Mouse (Mus musculus) intestine, embryonic 15.5 days (tissue): ENCODE data around the gene Gm49395. TPM values are rescaled to one million over a fixed set of nuclear protein-coding genes. Genes with fewer than 3 reads are reported as not detected.

Experiments
- ATAC-seq: fragments of 200-750 bp; cut with Nextera tagmentation; 2 replicates; pipeline ENCODE4 v1.8.0; 2017; ENCODE audit warnings: moderate TSS enrichment, moderate library complexity
- H3K27ac ChIP-seq: fragments of 300-500 bp; sonication (generic); 2 replicates; pipeline ENCODE4 v1.5.1; 2015; ENCODE audit warnings: mild to moderate bottlenecking, inconsistent platforms
- H3K27me3 ChIP-seq: fragments of 300-500 bp; sonication (generic); replicated peaks from 2 replicates; pipeline ENCODE4 v1.6.1; 2015; ENCODE audit warnings: inconsistent platforms
- H3K36me3 ChIP-seq: fragments of 300-500 bp; sonication (generic); 2 replicates; pipeline ENCODE4 v1.6.1; 2015; ENCODE audit warnings: inconsistent platforms
- H3K4me1 ChIP-seq: fragments of 300-500 bp; sonication (generic); replicated peaks from 2 replicates; pipeline ENCODE4 v1.6.1; 2015; ENCODE audit warnings: inconsistent platforms
- H3K4me2 ChIP-seq: fragments of 300-500 bp; sonication (generic); replicated peaks from 2 replicates; pipeline ENCODE4 v1.6.1; 2015; ENCODE audit warnings: mild to moderate bottlenecking, inconsistent platforms
- H3K4me3 ChIP-seq: fragments of 300-500 bp; sonication (generic); replicated peaks from 2 replicates; pipeline ENCODE4 v1.5.1; 2015; ENCODE audit warnings: inconsistent platforms
- H3K9ac ChIP-seq: fragments of 300-500 bp; sonication (generic); 2 replicates; pipeline ENCODE4 v1.6.1; 2015; ENCODE audit warnings: inconsistent platforms
- H3K9me3 ChIP-seq: fragments of 300-500 bp; sonication (generic); 2 replicates; pipeline ENCODE4 v1.6.1; 2016; ENCODE audit warnings: inconsistent platforms
- WGBS: fragments of 180-500 bp; shearing (Covaris S2); methylation state at CpG from one replicate; pipeline ENCODE4 v1.1.7; 2015; 5-methylcytosine and 5-hydroxymethylcytosine counted together
- polyA plus RNA-seq: library from polyadenylated mRNA; unstranded; fragments of >200 nt; fragmentation: Nextera tagmentation; extraction: Ambion mirVana; gene quantifications from 2 replicates; pipeline ENCODE4 v1.2.1, GENCODE M21; 2015

Gene Gm49395
- 5.4 TPM in 2 replicates for polyA plus RNA-seq

DNA sequence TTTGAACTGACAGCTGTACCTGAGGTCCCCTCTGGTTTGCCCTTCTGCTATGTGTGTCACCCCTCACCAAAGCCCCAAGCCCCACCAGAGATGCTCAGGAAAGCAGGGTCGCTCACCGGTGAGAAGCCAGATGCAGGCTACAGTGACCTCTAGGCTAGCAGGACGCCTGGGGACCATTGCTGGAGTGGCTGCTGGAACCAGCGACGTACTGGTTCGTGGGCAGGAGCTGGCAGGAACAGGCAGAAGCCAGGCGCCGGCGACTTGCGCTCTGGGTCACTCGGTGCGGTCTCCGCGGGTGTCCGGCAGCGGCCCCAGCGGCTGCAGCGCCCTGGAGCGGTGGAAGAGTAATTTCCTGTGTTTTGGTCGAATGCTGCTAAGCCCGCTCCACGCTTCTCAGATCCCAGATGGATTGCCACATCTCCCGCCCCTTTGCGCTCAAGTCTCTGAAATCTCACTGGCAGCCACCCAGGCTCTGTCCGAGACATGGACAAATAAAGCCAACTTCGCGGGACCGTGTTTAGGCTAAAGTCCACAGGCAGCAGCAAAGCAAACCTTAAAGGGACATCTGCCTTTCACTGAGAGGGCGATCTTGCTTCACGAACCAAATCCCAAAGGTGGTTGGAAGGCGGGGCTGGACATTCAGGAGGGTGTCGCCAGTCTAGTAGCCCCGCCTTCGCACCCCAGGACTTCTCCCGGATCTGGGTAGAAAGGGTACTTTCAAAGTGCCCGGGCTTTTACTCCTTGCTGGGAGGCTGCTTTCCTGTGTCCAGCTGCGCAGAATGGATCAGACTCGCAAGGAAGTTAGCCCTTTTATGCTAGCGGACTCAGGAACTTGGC lies at the start of gene Gm49395, which contains the start of gene Itga1:
TSS of gene Gm49395 (minus strand) at position 567 of the 837 bp plus-strand sequence.
TSS of gene Itga1 (minus strand) at position 610 of the 837 bp plus-strand sequence.
- ATAC-seq, result peak; percentile 95
- Histone ChIP-seq H3K4me3 (peak within 1 kb of the TSS; percentile 56), H3K9me3 (no peaks in the 10 kb centered on the region), H3K27me3 (no peaks in the 10 kb centered on the region), H3K27ac (peak within 1 kb of the TSS; percentile 84), H3K36me3 (no peaks in the 10 kb centered on the region), H3K9ac (peak within 1 kb of the TSS; percentile 63), H3K4me1 (0 out of 2 replicates have a peak, but pooled peaks cover 3% of the 10 kb centered on the region), H3K4me2 (peak within 1 kb of the TSS; percentile 86)
- under 1% methylated on average over 39 of the region's 39 CpGs for WGBS

DNA sequence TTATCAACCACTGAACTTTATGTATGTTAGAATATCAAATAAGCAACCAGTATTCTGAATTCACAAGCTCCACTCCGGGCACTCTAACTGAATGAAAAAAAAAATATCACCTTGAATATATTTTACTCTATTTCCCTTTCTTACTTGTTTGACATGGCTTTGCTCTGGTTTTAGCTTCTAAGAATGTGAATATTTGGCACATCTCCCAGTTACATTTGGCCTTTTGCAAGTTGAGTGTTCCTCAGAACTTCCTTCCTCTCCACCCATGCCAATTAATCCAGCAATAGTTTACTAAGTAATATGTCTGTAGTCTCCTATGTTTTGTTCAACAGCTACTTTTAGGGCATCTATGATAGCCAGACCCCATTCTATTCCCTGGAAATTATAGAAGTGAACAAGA lies 48.9 kb upstream of the Gm49395 start:
- no peak overlapping the region for H3K4me3 ChIP-seq
- WGBS, result 85% methylated on average over 1 of the region's 1 CpGs
- no peak overlapping the region for H3K9ac ChIP-seq
- H3K9me3 ChIP-seq, result no peaks in the 10 kb centered on the region
- H3K36me3 ChIP-seq, result no peaks in the 10 kb centered on the region
- H3K4me2 ChIP-seq, result no peak overlapping the region
- no peaks in the 10 kb centered on the region for H3K4me1 ChIP-seq
- no peak overlapping the region for H3K27ac ChIP-seq
- H3K27me3 ChIP-seq, result no peaks in the 10 kb centered on the region
- ATAC-seq, result no peak

GRCm38 (mm10) chr13:115149849-115150248 lies 48.1 kb upstream of the Gm49395 start:
- Histone ChIP-seq H3K36me3 (no peaks in the 10 kb centered on the region), H3K4me2 (no peak overlapping the region), H3K27me3 (no peaks in the 10 kb centered on the region), H3K27ac (no peak overlapping the region), H3K4me3 (no peak overlapping the region), H3K9ac (no peak overlapping the region), H3K4me1 (no peaks in the 10 kb centered on the region), H3K9me3 (no peaks in the 10 kb centered on the region)
- 85% methylated on average over 6 of the region's 6 CpGs for WGBS
- ATAC-seq, result no peak

GRCm38 (mm10) chr13:115143575-115143974 lies 41.9 kb upstream of the Gm49395 start:
- Histone ChIP-seq H3K4me2 (no peak overlapping the region), H3K27me3 (no peaks in the 10 kb centered on the region), H3K27ac (no peak overlapping the region), H3K9me3 (no peaks in the 10 kb centered on the region), H3K36me3 (no peaks in the 10 kb centered on the region), H3K4me3 (no peak overlapping the region), H3K9ac (no peak overlapping the region), H3K4me1 (no peaks in the 10 kb centered on the region)
- ATAC-seq, result no peak
- 90% methylated on average over 2 of the region's 2 CpGs for WGBS

DNA sequence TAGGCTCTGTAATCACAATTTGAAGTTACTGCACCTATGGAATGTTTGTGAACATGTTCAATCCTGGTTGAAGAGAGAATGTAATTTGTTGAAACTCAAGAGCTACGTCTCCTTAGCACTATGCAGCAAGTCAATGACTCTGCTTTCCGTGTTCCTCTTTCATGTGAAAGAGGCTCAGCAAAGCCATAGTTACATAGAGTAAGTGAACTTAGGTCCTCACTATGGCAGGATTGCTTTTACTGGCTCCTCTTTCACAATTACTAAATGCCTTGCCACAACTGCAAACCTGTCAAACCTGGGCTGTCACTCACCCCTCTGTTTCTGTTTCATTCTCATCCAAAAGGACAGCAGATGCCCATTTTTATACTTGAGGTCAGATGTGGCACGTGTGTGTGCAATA lies 40.3 kb upstream of the Gm49395 start:
- Histone ChIP-seq H3K9me3 (no peaks in the 10 kb centered on the region), H3K27me3 (no peaks in the 10 kb centered on the region), H3K27ac (no peak overlapping the region), H3K9ac (no peak overlapping the region), H3K4me2 (no peak overlapping the region), H3K36me3 (no peaks in the 10 kb centered on the region), H3K4me3 (no peak overlapping the region), H3K4me1 (no peaks in the 10 kb centered on the region)
- ATAC-seq, result no peak
- WGBS, result 79% methylated on average over 3 of the region's 3 CpGs

GRCm38 (mm10) chr13:115138513-115138912 lies 36.8 kb upstream of the Gm49395 start:
- no peak for ATAC-seq
- H3K4me1 ChIP-seq, result no peaks in the 10 kb centered on the region
- no peak overlapping the region for H3K9ac ChIP-seq
- no peaks in the 10 kb centered on the region for H3K9me3 ChIP-seq
- H3K27ac ChIP-seq, result no peak overlapping the region
- no peaks in the 10 kb centered on the region for H3K27me3 ChIP-seq
- H3K36me3 ChIP-seq, result no peaks in the 10 kb centered on the region
- H3K4me3 ChIP-seq, result no peak overlapping the region
- WGBS, result 93% methylated on average over 7 of the region's 7 CpGs
- H3K4me2 ChIP-seq, result no peak overlapping the region

- Histone ChIP-seq H3K4me2 (no peak overlapping the region), H3K9ac (no peak overlapping the region), H3K27ac (no peak overlapping the region), H3K27me3 (no peaks in the 10 kb centered on the region), H3K36me3 (no peaks in the 10 kb centered on the region), H3K9me3 (no peaks in the 10 kb centered on the region), H3K4me3 (no peak overlapping the region), H3K4me1 (no peaks in the 10 kb centered on the region)
- no peak for ATAC-seq
- WGBS, result 65% methylated on average over 3 of the region's 3 CpGs
Observed at GRCm38 (mm10) chr13:115136761-115137160, 35.0 kb upstream of the Gm49395 start.

- no peak overlapping the region for H3K27ac ChIP-seq
- H3K4me3 ChIP-seq, result no peak overlapping the region
- no peaks in the 10 kb centered on the region for H3K27me3 ChIP-seq
- H3K9me3 ChIP-seq, result no peaks in the 10 kb centered on the region
- H3K36me3 ChIP-seq, result no peaks in the 10 kb centered on the region
- no peak for ATAC-seq
- no peak overlapping the region for H3K9ac ChIP-seq
- 24% methylated on average over 5 of the region's 5 CpGs for WGBS
- H3K4me2 ChIP-seq, result no peak overlapping the region
- H3K4me1 ChIP-seq, result no peaks in the 10 kb centered on the region
Observed at GRCm38 (mm10) chr13:115132435-115132834, 30.7 kb upstream of the Gm49395 start.

DNA sequence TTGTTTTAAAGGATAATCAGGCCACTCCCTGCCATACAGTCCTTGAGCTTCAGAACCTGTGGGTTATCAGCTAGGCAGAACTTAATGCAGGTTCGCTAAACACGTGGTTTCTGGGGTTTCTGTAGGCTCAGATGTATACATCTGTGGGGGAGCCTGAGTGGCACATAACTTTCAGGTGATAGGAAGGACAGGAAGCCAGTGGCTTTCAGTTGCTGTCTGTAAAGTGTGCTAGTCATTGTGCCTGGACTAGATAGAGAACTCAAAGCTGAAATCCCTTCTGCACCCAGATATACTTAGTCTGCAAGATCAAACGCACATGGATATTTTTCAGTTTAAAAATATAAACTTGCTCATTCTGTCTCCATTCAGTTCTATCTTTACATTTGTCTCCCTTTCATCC lies 29.7 kb upstream of the Gm49395 start:
- no peaks in the 10 kb centered on the region for H3K4me1 ChIP-seq
- no peaks in the 10 kb centered on the region for H3K36me3 ChIP-seq
- H3K27me3 ChIP-seq, result no peaks in the 10 kb centered on the region
- no peak overlapping the region for H3K9ac ChIP-seq
- H3K4me2 ChIP-seq, result no peak overlapping the region
- ATAC-seq, result no peak
- no peak overlapping the region for H3K27ac ChIP-seq
- no peak overlapping the region for H3K4me3 ChIP-seq
- no peaks in the 10 kb centered on the region for H3K9me3 ChIP-seq
- 61% methylated on average over 3 of the region's 3 CpGs for WGBS

DNA sequence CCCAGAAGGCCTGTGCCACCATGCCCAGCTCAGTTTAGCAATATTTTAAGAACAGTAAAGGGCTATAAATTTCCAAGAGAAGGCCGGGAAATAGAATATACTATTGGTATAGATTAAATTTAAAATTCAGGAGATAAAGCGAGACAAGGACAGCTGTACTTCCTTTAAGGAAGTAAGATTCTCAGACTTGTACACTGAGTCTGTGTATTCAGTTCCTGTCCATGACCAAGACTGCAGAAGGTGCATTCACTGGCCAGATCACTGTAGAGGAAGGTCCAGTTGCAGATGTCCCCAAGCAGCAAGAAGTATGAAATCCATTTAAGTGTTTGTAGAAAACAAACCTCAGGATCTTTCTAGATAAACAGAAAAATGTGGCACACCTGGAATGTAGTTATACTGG lies 28.3 kb upstream of the Gm49395 start:
- Histone ChIP-seq H3K4me2 (no peak overlapping the region), H3K4me1 (no peaks in the 10 kb centered on the region), H3K9ac (no peak overlapping the region), H3K36me3 (no peaks in the 10 kb centered on the region), H3K4me3 (no peak overlapping the region), H3K9me3 (no peaks in the 10 kb centered on the region), H3K27me3 (no peaks in the 10 kb centered on the region), H3K27ac (no peak overlapping the region)
- 83% methylated on average over 2 of the region's 2 CpGs for WGBS
- ATAC-seq, result no peak

GRCm38 (mm10) chr13:115127826-115128225 lies 26.1 kb upstream of the Gm49395 start:
- H3K36me3 ChIP-seq, result no peaks in the 10 kb centered on the region
- no peak for ATAC-seq
- WGBS, result 85% methylated on average over 1 of the region's 1 CpGs
- H3K9ac ChIP-seq, result no peak overlapping the region
- no peak overlapping the region for H3K4me3 ChIP-seq
- no peaks in the 10 kb centered on the region for H3K4me1 ChIP-seq
- no peak overlapping the region for H3K27ac ChIP-seq
- no peaks in the 10 kb centered on the region for H3K9me3 ChIP-seq
- H3K4me2 ChIP-seq, result no peak overlapping the region
- no peaks in the 10 kb centered on the region for H3K27me3 ChIP-seq

- Histone ChIP-seq H3K4me2 (no peak overlapping the region), H3K9me3 (no peaks in the 10 kb centered on the region), H3K27me3 (no peaks in the 10 kb centered on the region), H3K36me3 (no peaks in the 10 kb centered on the region), H3K9ac (no peak overlapping the region), H3K4me1 (no peaks in the 10 kb centered on the region), H3K27ac (no peak overlapping the region), H3K4me3 (no peak overlapping the region)
- 95% methylated on average over 2 of the region's 2 CpGs for WGBS
- ATAC-seq, result no peak
Observed at GRCm38 (mm10) chr13:115126534-115126933, 24.8 kb upstream of the Gm49395 start.

DNA sequence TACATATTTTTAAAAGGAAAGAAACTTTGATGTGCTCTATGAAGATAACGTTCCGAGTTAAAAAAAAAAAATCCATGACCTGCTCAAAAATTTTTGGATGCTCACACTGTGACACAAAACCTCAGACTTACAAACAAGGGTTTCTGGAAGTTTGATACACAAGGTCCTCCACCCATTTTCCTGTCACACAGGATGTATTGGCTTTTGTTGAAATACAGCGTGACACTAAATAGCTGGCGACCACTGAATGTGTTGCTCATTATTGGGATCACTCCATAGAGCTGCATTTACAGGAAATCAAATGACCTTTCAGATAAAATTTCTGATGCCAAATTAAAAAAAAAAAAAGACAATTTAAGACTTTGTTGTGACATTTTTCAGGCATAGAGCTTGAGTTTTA lies 23.4 kb upstream of the Gm49395 start:
- no peak overlapping the region for H3K27ac ChIP-seq
- ATAC-seq, result no peak
- no peaks in the 10 kb centered on the region for H3K27me3 ChIP-seq
- no peak overlapping the region for H3K9ac ChIP-seq
- H3K4me2 ChIP-seq, result no peak overlapping the region
- H3K36me3 ChIP-seq, result no peaks in the 10 kb centered on the region
- no peaks in the 10 kb centered on the region for H3K9me3 ChIP-seq
- WGBS, result 87% methylated on average over 4 of the region's 4 CpGs
- no peak overlapping the region for H3K4me3 ChIP-seq
- H3K4me1 ChIP-seq, result no peaks in the 10 kb centered on the region
